Mouse (Mus musculus) heart, adult 2 months (tissue): Measurements from ENCODE around the gene Abcc3.

ENCODE experiments used
- CTCF ChIP-seq: fragments of 200-600 bp; IDR thresholded peaks from 2 replicates; pipeline ENCODE4 v1.8.1; 2022; ENCODE audit warnings: antibody characterized with exemption, mild to moderate bottlenecking, moderate library complexity
- POLR2A ChIP-seq: fragments of 200-500 bp; IDR thresholded peaks from 2 replicates; pipeline ENCODE4 v1.6.1; 2011; ENCODE audit warnings: mild to moderate bottlenecking, low read depth, low read length, control low read depth; ENCODE audit not compliant: insufficient read depth

DNA sequence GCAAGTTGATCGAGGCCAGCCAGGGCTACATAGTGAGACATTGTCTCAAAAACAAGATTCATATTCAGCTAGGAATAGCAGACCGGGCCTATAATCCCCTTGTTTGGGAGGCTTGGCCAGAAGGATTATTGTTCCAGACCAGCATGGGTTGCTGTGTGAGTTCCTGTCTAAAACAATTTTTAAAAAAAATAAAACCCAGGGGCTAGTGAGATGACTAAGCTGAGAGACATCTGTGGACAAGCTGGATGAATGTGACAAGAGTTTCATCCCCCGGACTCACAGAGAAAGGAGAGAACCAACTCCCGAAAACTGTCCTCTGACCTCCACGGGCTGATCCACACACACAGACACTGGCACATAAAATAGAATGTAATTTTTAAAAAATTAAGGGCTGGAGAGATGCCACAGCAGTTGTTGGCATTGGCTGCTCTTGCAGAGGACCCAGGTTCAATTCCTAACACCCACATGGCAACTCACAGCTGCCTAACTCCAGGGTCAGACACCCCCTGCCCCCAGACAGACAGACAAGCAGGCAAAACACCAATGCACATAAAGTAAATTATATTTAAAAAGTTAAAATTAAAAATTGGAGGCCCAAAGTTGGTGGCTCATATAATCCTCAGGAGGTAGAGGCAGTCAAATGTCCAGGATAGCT is 69.4 kb downstream of the Abcc3 start:
- TF ChIP-seq POLR2A = no peak
- no peak for TF ChIP-seq CTCF
